Mouse (Mus musculus): ENCODE data around the gene Cxcr6.

- TF ChIP-seq CTCF (IDR thresholded peaks at IDR 0.05) (no peak), POLR2A (IDR thresholded peaks at IDR 0.05; ENCODE audit: insufficient read depth, low read depth, low read length) (no peak)
These were observed 17.3 kb upstream of the Cxcr6 start for GRCm38 (mm10) chr9:123788855-123789529.
